Mouse (Mus musculus) lung, adult 2 months (tissue): ENCODE measurements around the gene Fzd2.

Source experiments
- CTCF ChIP-seq: fragments of 200-500 bp; IDR thresholded peaks from 2 replicates; pipeline ENCODE4 v1.5.1; 2011; ENCODE audit warnings: mild to moderate bottlenecking, low read length, control low read depth; ENCODE audit not compliant: insufficient read depth
- POLR2A ChIP-seq: fragments of 200-500 bp; IDR thresholded peaks from 2 replicates; pipeline ENCODE4 v1.6.1; 2011; ENCODE audit warnings: low read depth, mild to moderate bottlenecking, control low read depth, low read length, borderline replicate concordance; ENCODE audit errors: extremely low read depth

GRCm38 (mm10) chr11:102567157-102567556 is 37.0 kb upstream of the Fzd2 start:
- TF ChIP-seq POLR2A (no peak), CTCF (no peak)
